Comparison of ENCODE assay signal across 14 mouse cellular contexts in genomic region chr9:91167871-91168270, GRCm38 (mm10).
"Had no signal": no experiment of that assay in that cellular context is flagged by ENCODE, and none has a peak within 500 bp of the region (broad histone marks: within the 10 kb centered on the region; RNA-seq: fewer than 3 reads in every experiment).

No protein-coding gene starts in this region.

- H3K4me3 ChIP-seq: layer of hippocampus, adult 2 months; limb, embryonic 10.5 days; liver, embryonic 12.5 days; midbrain, embryonic 12.5 days; neural tube, embryonic 12.5 days had no signal

- H3K27ac ChIP-seq: layer of hippocampus, adult 2 months; limb, embryonic 10.5 days; liver, embryonic 12.5 days; midbrain, embryonic 12.5 days; neural tube, embryonic 12.5 days had no signal

- H3K4me2 ChIP-seq: liver, embryonic 12.5 days; lung, embryonic 14.5 days; midbrain, embryonic 12.5 days; neural tube, embryonic 12.5 days had no signal

- ATAC-seq: liver, embryonic 12.5 days had no signal

- H3K4me1 ChIP-seq: limb, embryonic 10.5 days; liver, embryonic 12.5 days; midbrain, embryonic 12.5 days; neural tube, embryonic 12.5 days had no signal

- H3K36me3 ChIP-seq: limb, embryonic 10.5 days; liver, embryonic 12.5 days; midbrain, embryonic 12.5 days; neural tube, embryonic 12.5 days had no signal

- H3K27me3 ChIP-seq: liver, embryonic 12.5 days; midbrain, embryonic 12.5 days; neural tube, embryonic 12.5 days had no signal

- DNase-seq: kidney, postnatal 10 days; kidney, postnatal 4 days; lung, embryonic 14.5 days; lung, postnatal 10 days; lung, postnatal 4 days; right cerebral cortex, postnatal 4 days; spleen, adult 18-20 months; thymus, adult 18-20 months; thymus, postnatal 14 days had no signal

- H3K9me3 ChIP-seq: limb, embryonic 10.5 days; liver, embryonic 12.5 days; midbrain, embryonic 12.5 days; neural tube, embryonic 12.5 days had no signal

- H3K9ac ChIP-seq: liver, embryonic 12.5 days; lung, embryonic 14.5 days; midbrain, embryonic 12.5 days; neural tube, embryonic 12.5 days had no signal
